Mouse (Mus musculus): ENCODE data around the gene Gm30302. TPM values are rescaled to one million over a fixed set of nuclear protein-coding genes. Genes with fewer than 3 reads are reported as not detected.

Gene Gm30302
- polyA plus RNA-seq, 1 experiment from 2014 or later: not detected

Other genes starting within 250 kb of the Gm30302 start
- gene Omd, start 216.5 kb downstream of the Gm30302 start, polyA plus RNA-seq (2015; fragmentation: Nextera tagmentation; extraction: Ambion mirVana): 0.54 and 0.88 TPM in 2 replicates
- 9.8 and 13.6 TPM in 2 replicates for gene Ogn, start 191.0 kb downstream of the Gm30302 start, polyA plus RNA-seq (2015; fragmentation: Nextera tagmentation; extraction: Ambion mirVana)
- 7.1 and 8.5 TPM in 2 replicates for gene Cenpp, start 146.2 kb downstream of the Gm30302 start, polyA plus RNA-seq (2015; fragmentation: Nextera tagmentation; extraction: Ambion mirVana)
- 15.0 and 16.8 TPM in 2 replicates for gene Nol8, start 145.9 kb downstream of the Gm30302 start, polyA plus RNA-seq (2015; fragmentation: Nextera tagmentation; extraction: Ambion mirVana)
- 49.9 and 52.3 TPM in 2 replicates for gene Iars, start 116.9 kb downstream of the Gm30302 start, polyA plus RNA-seq (2015; fragmentation: Nextera tagmentation; extraction: Ambion mirVana)